Mouse (Mus musculus): ENCODE measurements around the gene Phka2. TPM values are rescaled to one million over a fixed set of nuclear protein-coding genes. Genes with fewer than 3 reads are reported as not detected.

Phka2 gene
- total RNA-seq (2023), result 10 to 100 TPM; 59.3 to 82.1 TPM

GRCm38 (mm10) chrX:160502048-160503041, at the start of gene Phka2:
Gene Phka2 (plus strand): TSS chrX:160502166.

Other genes with a start within 250 kb of the Phka2 start
- gene Adgrg2, start 111.5 kb upstream of the Phka2 start, total RNA-seq (2023), result not detected
- gene Ppef1, start 233.6 kb downstream of the Phka2 start, total RNA-seq (2023), result not detected

Data from monocyte, adult 59 days (primary cell).